Mouse (Mus musculus) right cerebral cortex, postnatal 25 days (tissue): ENCODE measurements around the gene Gstm3.
"Not testable (repeated sequence)": the region's sequence is repeated elsewhere in the genome, so short reads cannot be mapped to it uniquely, and the experiment has no call there.

ENCODE experiments used
- DNase-seq: peaks from one replicate; pipeline ENCODE4 v3.0.0; 2022

The Gstm3 gene

DNA sequence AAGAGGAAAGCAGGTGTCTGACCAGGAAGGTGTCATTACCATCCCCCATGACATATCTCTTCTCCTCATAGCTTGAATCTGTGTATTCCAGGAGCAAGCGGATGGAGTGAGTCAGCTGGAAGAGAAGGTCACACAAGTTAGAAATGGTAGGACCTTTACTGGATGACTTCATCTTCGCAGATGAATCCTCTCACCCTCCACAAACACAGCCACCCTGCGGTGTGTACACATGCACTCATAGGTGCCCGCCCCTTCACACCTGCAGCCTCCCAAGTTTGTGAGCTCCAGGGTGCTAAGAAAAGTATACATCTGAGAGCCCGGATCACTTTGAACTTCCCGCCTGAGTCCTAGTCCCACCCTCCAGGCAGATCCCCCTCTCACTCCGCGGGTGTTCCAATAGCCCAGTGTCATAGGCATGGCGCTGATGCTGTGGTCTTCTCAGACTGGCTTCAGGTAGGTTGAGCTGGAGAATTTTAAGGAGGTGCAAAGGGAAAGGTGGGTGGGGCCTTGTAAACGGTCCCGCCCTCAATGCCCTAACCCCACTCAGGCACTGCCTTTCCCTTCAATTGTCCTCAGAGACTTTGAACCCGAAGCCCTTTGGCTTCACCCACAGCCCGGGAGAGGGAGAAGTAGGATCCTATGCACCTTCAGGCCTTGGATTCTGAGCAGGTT is at the start of gene Gstm3:
Gstm3 (minus strand) TSS at position 560 of the 672 bp plus-strand sequence.
- DNase-seq: no peak

DNA sequence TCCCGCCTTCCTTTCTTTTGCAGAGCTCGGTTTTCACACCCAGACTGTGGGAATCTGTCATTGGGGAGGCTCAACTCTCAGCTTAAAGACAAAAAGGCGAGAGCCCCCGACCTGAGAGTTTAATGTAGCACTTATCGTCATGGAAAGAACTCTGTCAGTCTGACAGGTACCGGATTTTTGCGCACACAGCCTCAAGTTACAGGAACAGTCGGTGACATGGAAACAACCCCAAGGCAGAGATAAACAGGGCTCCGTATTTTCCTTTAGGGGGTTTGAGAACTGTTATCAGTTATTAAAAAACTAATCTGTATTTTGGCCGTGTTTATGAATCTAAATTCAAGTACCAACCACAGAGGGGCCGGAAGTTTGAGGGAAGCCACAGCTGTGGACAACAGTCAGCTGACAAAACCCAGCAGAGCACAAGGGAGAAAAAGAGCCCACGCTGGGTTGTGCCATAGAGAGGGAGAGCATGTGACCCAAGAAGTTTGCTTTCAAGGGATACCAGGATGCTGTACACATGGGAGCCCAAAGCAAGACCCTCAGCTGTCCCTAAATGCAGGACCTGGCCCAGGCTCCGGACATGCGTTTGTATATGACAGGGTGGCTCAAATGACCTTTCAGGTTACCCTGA is 49.2 kb upstream of the Gstm3 start:
- no peak for DNase-seq

DNA sequence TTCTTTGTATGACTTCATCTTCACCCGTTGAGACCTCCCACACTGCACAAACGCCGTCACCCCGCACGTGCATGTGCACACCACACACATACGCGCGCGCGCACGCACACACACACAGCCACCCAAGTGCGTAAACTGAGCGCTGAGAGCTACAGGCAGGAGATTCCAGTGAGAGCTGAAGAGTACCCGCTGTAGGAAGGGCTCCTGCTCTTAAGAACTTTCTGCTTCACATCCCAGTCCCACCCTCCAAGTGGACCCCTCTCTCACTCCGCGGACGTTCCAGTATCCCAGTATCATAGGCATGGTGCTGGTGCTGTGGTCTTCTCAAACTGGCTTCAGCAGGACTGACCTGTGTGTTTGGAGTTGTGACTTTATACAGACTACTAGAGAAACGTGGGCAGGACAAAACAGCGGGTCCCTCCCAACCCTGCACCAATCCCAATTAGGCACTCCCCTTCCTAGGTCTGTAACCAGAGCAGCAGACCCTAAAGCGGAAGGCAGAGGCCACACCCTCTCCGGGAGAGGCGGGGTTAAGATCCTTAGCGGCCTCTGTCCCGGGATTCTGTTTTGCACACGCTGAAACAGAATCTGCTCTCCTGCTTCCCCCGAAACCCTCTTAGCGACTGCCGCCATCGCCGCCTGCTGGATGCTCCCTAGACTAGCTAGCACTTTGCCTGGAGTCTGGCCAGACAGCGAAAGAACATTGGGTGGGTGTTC is 48.5 kb upstream of the Gstm3 start, which contains the start of gene Gstm1:
Gstm1 (minus strand) TSS at position 501 of the 717 bp plus-strand sequence.
- DNase-seq: peak; percentile 91

DNA sequence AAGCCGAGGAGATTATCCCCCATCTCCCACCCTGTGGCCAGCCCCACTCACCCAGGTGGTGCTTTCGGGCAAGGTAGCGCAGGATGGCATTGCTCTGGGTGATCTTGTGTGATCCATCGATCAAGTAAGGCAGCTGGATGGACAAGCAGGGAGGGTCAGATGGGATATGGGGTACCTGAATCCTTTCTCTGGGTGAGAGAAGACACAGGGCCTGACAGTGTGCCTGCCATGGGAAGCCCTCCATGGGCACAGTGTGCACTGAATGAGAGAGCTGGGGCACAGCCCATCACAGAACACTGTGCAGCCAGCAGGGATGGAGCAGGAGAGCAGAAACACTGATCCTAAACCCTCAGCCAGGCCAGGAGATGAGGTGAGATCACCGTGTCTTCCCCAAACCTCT is 47.4 kb upstream of the Gstm3 start:
- DNase-seq: not testable (repeated sequence)

DNA sequence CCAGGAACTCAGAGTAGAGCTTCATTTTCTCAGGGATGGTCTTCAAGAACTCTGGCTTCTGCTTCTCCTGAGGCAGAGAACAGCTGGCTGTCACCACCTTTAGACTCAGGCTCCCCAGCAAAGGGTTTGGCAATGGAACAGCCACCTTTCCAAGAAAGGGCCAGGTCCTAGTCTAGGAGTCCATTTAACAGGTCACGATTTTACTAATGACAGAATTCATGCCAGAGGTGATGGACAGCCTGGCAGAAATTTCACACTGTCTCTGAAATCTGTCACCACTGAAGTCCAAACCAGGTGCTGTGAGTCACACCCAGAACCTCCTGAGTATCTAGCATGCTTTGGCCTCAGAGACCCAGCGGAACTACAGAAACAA is 45.9 kb upstream of the Gstm3 start:
- DNase-seq: no peak

DNA sequence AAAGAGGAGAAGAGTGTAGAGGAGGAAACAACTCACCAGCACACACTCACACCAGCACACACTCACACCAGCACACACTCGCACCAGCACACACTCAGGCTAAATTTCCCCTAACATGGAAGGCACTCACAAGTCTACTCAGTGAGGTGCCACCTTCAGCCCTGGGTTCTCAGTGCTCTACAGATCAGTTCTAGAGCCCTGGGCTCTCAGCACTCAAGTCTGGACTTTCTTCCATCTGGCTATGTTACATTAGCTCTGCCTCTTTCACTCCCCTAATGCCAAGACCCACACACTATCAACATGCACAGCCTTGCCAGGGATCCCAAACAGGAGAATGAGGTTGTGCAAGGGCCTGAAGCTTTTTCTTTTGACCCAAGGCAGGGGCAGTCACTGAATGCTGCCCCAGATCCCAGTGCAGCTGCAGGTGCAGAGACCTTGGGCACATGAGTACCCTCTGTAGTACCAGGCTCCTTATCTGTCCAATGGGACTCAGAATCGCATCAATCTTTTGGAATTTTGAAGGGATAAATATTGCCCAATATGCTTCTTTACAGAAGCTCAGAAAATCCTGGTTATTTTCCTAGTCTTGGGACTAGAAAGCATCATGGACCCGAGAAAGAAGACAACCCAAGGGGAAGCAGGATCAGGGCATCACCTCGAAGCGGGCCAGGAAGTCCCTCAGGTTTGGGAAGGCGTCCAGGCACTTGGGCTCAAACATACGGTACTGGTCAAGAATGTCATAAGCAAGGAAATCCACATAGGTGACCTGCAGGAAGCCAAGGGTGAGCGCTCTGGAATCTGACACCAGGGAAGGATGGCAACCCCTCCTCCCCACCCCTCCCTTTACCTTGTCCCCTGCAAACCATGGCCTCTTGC is 45.3 kb upstream of the Gstm3 start:
- no peak for DNase-seq

DNA sequence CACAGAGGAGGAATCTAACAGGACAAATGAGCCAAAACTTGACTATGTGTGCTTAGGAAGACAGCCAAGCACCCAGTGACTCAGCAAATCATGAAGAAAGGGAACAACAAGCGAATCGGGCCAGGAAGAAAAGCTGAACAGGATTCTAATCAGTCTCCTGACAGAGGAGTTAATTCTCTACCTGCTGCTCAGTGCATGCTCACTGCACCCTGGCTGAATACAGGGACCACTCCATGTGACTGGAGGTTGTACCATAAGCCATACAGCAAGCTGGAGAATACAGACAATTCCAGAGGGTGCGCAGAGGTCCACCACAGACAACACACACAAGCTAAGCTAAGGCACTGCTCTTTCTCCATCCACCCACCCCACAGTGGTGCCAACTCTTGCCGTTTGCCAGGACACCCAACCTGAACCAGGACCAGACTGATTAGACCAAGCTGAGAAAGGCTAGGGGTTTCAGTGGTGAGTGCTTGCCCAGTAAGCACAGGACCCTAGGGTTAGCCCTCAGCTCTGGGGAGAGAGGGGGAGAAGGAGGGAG is 44.3 kb upstream of the Gstm3 start:
- peak; percentile 72 for DNase-seq

DNA sequence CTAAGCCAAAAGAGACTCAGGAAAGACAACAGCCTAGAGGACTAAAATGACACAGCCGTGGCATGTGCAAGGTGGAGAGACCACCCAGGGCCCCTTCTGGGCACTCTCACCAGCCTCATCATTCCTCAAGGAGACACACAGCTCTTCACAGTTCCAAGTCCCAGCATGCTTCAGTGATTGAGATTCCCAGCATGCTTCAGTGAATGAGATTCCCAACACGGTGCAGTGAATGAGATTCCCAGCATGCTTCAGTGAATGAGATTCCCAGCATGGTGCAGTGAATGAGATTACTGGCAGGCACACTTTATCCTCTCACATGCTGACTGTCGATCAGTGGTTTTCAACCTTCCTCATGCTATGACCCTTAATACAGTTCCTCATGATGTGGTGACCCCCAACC is 42.5 kb upstream of the Gstm3 start:
- no peak for DNase-seq

DNA sequence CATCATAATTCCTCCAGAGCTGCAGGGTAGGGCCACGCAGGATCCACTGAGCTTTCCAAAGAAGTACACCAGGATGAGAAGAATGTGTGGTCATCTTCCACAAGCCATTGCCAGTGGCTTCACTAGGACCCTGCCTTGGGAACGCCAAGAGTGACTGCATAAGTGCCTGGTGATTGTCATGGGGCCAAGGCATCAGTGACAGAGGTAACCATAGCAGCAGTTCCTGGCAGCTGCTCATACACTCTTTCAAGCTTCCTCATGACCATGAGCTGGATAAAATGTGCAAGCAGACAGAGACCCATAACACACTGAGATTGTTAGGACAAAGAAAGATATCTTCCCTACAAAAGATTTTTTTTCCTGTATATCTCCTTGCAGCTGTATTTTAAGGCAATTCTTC is 41.2 kb upstream of the Gstm3 start:
- DNase-seq: no peak

DNA sequence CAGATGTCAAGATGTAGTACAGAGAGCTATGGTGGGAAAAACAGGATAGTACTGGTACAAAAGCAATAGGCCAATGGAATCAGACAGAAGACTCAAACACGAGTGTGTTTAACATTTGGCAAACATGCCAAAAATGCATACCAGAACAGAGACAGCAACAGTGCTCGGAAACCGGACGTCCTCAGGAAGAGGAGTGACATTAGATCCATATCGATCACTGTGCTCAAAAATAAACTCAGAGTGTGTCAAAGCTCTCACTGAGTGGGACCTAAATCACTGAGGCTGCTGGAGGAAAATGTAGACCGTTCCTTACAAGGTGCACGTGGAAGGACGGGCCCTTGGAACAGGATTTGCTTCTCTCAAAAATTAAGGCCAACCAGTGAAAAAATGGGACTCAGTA is 32.9 kb upstream of the Gstm3 start:
- no peak for DNase-seq

DNA sequence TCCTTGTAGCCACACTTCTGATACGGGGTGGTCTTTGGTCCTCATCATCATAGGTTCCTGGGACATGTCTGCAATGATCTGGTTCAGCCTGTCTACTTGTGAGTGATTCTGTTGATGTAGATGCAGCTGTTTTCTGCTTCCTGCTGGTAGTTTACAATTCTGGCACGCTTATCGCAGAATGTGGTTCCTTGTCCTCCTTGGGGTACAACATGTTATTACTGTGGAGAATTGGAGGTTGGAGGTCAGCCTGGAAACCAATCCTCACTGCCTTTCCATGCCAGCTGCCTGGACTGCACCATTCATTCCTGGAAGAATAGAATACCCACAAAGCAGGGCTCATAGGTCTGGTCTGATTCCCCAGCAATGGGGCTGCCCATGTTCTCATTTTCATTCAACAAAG is 30.4 kb upstream of the Gstm3 start:
- no peak for DNase-seq

DNA sequence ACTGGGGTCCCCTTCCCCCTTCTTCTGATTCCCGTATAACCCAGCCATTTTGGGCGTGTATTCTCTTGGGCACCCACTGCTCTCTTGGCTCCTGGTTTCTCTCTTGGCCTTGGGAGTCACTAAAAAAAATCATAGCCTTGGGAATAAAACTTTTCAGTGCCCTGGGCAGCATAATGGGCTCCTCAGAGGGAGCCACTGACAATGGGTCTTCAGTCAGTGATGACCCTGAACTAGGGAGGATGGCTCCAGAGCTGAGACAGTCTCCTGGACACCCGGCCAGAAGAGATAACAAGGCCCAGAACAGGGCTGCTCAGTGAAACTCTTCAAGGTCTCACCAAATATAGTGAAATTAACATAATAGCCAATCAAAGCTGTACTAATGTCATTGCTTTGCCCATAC is 29.5 kb upstream of the Gstm3 start:
- DNase-seq: no peak

DNA sequence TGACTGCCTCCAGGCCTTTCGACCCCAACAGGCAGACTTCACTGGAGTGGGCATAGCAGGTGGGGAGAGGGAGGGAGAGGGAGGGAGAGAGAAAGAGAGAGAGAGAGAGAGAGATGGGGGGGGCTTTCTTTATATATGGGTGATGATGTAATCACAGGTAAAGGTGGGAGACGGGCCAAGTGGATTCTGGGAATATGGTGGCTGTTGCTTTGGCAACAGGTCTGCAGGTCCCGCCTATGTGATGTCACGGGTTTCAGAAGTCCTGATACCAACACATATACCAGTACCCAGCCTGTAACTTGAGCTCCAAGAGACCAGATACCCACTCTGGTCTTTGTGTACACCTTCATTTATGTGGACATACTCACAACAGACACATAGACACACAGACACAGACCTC is 27.5 kb upstream of the Gstm3 start:
- no peak for DNase-seq

DNA sequence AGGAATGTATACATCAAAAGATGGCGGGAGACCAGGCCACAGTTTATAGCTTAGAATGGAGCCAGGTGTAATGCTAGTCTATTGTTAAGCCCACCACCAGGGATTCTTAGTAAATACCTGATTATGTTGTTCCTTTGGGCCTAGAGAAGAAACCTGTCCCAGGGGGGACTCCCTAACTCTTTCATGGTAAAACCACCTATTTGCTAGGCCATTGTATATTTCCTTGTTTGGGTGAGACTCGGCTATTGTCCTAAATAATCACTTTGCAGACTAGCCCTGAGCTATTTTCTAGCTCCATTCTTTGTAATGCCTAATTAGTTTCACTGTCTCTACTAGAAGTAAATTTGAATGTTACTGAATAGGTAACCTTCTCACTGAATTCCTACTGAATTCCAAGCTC is 26.9 kb upstream of the Gstm3 start:
- DNase-seq: not testable (repeated sequence)

DNA sequence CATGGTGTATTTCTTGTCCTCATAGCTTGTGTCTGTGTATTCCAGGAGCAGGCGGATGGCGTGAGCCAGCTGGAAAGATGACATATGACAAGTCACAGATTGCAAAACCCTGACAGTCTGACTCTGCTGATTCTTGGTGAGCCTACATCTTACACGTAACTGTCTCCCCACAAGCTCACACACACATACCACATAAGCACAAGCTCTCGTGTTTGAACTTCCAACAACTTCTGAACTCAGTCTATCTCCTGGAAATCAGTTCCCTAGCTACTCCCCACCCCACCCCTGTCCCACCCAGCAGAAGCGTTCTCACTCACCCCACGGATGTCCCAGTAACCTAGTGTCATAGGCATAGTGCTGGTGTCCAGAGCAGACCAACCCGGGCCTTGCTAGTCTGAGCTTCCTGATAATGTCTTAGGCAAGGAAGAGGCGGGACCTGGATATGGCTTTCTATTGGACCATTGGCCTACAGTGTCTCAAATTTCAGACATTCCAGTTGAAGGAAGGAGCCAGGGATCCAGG is 17.0 kb upstream of the Gstm3 start, which contains the start of gene Gstm2:
Gstm2 (minus strand) TSS at position 413 of the 522 bp plus-strand sequence.
- no peak for DNase-seq

DNA sequence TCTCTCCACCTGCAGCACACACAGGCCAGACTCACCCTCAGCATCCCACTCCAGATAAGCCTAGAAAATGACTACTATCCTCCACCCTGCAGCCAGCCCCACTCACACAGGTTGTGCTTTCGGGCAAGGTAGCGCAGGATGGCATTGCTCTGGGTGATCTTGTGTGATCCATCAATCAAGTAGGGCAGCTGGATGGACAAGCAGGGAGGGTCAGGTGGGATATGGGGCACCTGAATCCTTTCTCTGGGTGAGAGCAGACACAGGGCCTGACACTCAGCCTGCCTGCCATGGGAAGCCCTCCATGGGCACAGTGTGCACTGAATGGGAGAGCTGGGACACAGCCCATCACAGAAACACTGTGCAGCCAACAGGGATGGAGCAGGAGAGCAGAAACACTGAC is 16.1 kb upstream of the Gstm3 start:
- not testable (repeated sequence) for DNase-seq

DNA sequence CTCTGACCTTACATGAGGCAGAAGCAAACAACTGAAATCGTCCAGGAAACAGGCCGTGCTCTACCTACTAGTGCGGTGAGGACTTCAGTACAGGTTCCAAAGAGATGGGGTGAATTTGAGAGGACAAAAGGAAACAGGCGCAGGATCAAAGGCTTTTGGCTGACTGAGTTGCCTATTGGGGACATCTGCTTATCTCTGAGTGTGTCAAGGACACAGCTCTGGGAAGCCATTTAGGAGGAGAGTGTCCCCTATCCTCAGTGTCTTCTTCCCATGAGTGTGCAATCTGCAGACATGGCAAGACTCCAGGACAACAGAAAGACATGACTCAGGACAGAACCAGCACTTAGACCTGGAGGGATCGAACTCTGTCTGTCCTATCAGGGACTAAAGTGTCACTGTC is 15.4 kb upstream of the Gstm3 start:
- DNase-seq: no peak

DNA sequence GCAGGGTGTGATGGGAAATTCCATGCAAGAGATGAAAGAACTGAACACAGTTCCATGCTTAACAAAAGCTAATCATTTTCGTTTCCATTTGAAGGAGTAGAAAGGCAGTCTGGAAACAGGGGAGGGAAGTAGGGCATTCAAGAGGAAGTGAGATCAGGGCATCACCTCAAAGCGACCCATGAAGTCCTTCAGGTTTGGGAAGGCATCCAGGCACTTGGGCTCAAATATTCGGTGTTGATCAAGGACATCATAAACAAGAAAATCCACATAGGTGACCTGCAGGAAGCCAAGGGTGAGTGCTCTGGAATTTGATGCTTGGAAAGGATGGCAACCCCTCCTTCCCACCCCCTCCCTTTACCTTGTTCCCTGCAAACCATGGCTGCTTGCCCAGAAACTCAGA is 14.7 kb upstream of the Gstm3 start:
- no peak for DNase-seq

DNA sequence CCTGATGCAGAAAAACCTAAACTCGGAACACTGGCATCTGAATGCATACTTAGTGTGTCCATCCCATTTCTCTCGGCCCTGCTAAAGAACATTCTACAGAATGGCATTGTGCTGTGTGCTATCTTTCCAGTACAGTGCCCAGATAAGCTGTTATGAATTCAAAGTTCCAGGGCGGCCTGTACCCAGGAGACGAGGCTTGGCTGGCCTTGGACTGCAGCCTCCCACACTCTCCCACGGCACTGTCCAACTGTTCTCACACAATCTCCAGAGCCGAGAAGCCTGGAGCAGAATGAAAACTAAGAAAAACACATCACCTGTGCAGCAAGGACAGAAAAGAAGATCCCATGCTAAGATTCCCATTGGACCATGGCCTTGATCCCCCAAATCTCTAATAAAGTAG is 13.6 kb upstream of the Gstm3 start:
- no peak for DNase-seq

DNA sequence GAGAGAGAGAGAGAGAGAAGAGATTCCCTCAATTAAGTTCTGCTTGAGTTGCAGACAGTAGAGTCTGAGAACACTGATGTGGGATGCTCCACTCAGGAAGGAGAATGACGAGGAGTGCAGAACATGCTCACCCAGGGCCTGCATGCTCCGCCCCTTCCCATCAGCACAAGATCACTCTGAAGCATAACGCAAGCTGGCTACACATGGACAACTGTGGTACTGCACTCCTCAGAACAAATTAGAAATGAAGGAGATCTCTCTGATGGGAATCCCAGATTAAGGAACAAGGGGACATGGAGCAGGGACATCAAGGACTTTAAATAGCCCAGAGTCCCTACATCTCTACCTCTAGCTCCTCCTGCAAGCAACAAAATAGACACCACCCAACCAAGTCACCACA is 12.2 kb upstream of the Gstm3 start:
- no peak for DNase-seq

DNA sequence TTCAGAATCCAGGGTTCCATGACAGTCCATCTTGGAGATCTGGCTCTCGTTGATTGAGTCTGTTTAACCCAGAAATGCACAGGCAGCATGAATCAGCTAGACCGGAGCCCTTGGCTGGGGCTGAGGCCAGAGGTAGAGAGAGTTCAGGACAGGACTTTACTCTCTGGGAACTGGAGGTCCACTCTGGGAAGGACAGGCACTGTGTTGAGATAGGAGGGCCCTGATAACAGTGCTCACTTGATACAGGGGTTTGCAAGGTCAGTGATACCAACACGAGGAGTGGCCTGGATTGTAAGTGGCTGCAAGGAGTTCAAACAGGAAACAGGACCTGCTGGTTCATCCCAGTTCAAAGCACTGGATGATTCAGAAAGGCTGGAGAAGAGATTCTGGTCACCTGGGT is 8.6 kb upstream of the Gstm3 start:
- no peak for DNase-seq

DNA sequence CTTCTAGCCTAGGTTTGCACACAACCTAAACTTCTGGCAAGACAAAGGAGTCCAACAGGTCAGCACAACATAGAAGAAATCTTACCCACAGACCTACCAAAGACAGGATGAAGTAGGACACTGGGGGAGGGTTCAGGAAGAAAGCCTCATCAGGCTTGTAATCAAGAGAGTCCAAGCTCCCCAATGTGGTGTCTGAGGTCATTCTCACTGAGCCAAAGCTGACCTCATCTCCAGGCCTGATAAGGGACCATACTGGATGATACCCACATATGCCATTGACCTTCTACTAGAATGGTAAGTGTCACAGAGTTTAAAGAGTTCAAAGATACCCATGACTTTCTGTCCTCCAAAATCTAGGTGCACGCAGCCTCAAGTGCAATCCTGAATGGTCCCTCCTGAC is 5.2 kb upstream of the Gstm3 start:
- DNase-seq: no peak

DNA sequence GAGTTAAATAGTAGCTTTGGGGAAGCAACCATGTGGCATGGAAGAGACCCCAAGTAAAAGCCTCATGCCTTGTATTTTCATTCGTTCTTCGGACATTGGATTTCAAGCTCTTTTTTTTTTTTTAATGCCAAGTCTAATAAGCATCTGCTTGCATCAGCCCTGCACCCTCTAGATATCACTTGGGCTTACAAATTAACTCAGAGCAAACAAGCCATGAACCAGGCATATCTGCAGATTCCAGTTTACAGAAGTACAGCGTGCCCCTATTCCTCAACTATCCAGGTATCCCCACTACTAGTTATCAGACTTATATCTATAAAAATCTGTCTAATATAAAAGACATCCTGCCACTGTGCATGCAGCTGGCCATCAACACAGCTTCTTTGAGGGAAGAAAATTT is 3.0 kb upstream of the Gstm3 start:
- DNase-seq: no peak
